Mouse (Mus musculus): Measurements from ENCODE around the gene Myo3a. TPM values are rescaled to one million over a fixed set of nuclear protein-coding genes. Genes with fewer than 3 reads are reported as not detected.

Myo3a gene
- polyA plus RNA-seq, 1 experiment from 2014 or later: not detected

DNA sequence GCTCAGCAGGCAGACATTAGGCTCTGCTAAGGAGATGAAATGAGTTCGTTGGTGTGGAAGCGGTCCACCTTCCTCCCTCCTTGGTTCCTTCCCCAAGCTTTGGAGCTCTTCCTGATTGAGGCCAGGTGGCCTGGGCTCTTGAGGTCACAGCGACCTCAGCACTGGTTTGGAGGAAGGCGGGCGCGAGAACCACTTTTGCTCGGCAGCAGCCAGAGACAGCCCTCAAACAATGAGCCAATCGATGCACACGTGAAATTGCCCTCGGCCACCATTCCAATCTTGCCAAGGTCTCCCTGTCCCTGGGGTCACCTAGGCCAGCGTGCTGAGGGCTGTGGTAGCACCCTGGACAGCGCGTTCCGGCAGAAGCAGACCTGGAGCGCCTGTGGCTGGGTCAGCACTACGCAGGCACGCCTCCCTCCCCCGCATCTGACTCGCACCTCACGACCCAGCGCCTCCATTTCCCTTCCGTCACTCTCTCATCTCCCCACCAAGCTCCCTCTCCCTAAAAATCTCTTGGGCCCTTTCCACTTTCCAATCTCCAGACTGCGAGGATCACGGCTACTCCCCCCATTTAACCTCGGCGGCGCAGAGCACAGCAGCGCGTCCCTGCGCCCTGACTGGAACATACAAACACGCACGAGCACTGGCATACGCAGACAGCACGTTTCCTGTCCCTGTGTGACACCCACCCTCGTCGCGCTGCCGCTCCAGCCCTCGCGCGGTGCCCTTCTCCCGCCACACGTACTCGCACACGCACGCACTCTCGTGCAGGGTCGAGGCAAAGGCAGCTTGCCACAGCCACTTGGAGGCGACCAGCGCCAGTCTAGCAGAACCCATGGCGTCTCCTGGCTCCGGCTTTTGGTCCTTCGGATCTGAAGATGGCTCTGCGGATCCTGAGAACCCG lies 394.8 kb downstream of the Myo3a start, which contains the start of gene Gad2:
TSS of gene Gad2 (plus strand) at position 378 of the 904 bp plus-strand sequence.
- Histone ChIP-seq H3K4me1 (peaks cover 42% of the 10 kb centered on the region), H3K27me3 (replicated peaks) (peaks cover 51% of the 10 kb centered on the region), H3K9me3 (replicated peaks) (no peaks in the 10 kb centered on the region), H3K9ac (replicated peaks) (peak within 1 kb of the TSS; percentile 56), H3K4me3 (replicated peaks) (peak within 1 kb of the TSS; percentile 52), H3K4me2 (peak within 1 kb of the TSS; percentile 79), H3K27ac (replicated peaks) (peak within 1 kb of the TSS; percentile 93), H3K36me3 (no peaks in the 10 kb centered on the region)
- under 1% methylated on average over 55 of the region's 55 CpGs for WGBS
- ATAC-seq (ENCODE audit: low FRiP score): peak; percentile 78

DNA sequence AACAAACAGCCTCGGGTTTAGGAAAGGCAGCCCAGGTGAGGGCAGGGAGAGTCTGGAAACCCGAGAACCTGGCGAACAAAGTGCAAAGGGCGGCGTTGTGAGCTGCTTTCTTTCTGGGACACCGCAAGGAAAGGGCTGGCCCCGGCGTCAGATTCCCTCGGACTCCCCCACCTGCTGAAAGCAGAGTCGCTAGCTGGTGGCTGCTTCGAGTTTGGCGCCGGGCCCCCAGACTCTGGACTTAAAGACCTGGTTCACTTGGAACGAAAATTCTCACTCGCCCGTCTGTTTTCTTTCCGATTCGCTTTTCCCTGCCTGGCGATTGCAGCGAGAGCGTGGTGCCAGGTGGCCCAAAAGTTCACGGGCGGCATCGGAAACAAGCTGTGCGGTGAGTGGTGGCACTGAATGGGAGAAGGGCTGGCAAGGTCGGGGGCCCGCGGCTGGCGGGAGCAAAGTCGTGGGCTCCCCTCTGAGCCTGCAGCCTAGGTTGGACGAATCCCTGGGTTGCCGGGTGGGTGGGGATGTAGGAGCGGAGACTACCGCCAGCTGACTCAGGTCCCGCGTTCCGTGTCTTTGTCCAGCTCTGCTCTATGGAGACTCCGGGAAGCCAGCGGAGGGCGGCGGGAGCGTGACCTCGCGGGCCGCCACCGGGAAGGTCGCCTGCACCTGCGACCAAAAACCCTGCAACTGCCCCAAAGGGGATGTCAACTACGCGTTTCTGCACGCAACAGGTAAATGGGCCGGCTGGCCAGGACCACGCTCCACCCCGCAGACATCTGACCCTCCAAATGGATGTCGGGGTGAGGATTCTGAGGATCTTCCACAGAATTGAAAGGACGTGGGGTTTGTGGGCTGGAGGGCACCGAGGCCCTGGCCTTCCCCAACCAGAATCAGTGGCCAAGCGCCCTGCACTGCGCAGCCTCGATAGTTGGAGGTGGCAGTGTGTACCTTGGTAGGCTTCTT lies 396.1 kb downstream of the Myo3a start:
- Histone ChIP-seq H3K27me3 (replicated peaks) (peaks cover 54% of the 10 kb centered on the region), H3K4me1 (peaks cover 42% of the 10 kb centered on the region), H3K4me3 (replicated peaks) (peak overlapping the region; percentile 52), H3K9ac (replicated peaks) (peak overlapping the region; percentile 56), H3K4me2 (peak overlapping the region; percentile 79), H3K36me3 (no peaks in the 10 kb centered on the region), H3K27ac (replicated peaks) (peak overlapping the region; percentile 93), H3K9me3 (replicated peaks) (no peaks in the 10 kb centered on the region)
- WGBS: under 1% methylated on average over 60 of the region's 60 CpGs
- ATAC-seq (ENCODE audit: low FRiP score): no peak

DNA sequence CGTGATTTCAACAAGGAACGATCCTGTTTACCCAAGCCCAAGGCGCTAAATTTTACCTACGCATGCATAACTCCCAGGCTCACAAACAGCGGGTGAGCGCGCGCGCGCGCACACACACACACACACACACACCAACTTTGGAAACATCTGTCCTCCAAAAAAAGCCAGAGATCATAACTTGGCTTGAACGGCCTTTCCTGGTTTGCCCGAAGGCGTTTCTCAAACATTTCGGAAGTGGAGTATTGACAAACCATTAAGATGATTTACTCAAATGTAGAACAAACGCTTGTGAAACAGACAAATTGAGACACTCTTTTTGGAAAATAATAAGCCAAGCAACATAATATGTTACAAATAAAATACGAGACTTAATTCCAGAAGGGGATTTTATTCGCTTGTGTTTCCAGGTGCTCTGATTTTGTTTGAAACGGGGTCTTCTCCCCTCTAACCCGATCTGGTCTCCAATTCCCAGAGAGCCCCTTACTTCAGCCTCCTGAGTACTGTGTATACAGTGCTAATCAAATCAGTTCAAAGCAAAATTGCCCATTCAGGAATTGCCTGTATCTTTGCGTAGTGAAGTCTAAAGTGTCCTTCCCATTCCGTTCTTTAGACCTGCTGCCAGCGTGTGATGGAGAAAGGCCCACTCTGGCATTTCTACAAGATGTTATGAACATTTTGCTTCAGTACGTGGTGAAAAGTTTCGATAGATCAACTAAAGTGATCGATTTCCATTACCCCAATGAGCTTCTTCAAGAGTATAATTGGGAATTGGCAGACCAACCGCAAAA lies 397.1 kb downstream of the Myo3a start:
- Histone ChIP-seq H3K4me2 (peak overlapping the region; percentile 79), H3K36me3 (no peaks in the 10 kb centered on the region), H3K4me3 (replicated peaks) (peak overlapping the region; percentile 52), H3K4me1 (peaks cover 40% of the 10 kb centered on the region), H3K27ac (replicated peaks) (peak overlapping the region; percentile 93), H3K9me3 (replicated peaks) (no peaks in the 10 kb centered on the region), H3K27me3 (replicated peaks) (peaks cover 47% of the 10 kb centered on the region), H3K9ac (replicated peaks) (peak overlapping the region; percentile 56)
- no peak for ATAC-seq (ENCODE audit: low FRiP score)
- 2% methylated on average over 27 of the region's 27 CpGs for WGBS

DNA sequence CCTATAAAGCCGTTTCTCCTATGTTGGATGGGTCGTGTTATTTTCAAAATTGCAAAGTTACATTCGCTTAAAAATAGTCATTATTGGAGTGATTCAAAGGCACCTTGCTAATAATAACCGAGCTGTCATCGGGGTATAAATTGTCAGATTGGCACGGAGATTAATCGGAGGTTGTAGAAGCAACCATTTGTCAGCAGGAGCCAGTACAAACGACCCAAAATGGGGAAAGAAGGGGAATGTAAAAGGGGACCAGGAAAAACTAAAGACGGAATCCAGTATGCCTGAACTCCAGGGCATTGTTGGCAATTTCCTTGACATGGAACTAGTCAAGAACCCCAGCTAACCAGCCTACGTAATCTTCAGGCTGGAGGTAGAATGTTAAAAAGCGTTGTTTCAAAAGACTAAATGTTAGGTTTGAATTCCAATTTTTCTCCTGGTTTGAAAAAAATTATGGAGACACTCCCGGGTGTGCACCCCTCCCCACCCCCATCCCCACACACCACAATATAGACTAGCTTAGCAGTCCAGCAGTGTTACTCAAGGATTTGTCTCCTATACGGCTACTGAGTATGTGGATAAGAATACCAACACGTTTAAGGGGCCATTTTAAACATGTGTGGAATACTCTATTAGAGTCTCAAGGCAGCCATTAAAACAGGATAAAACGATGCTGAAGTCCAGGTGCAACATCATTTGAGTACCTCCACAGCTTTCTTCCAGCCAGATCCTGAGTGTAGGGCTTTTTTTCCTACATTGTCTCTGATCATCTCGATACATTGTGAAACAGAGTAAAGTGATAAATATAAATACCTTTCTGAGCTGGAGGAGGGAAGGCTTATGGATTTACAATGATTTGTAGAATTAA lies 398.0 kb downstream of the Myo3a start:
- Histone ChIP-seq H3K4me1 (peaks cover 33% of the 10 kb centered on the region), H3K9me3 (replicated peaks) (no peaks in the 10 kb centered on the region), H3K9ac (replicated peaks) (peak overlapping the region; percentile 17; the same call in 1 of the 2 replicates), H3K4me3 (replicated peaks) (peak overlapping the region; percentile 52), H3K27ac (replicated peaks) (peak overlapping the region; percentile 93), H3K4me2 (peak overlapping the region; percentile 79), H3K27me3 (replicated peaks) (peaks cover 44% of the 10 kb centered on the region), H3K36me3 (no peaks in the 10 kb centered on the region)
- no peak for ATAC-seq (ENCODE audit: low FRiP score)
- WGBS: 4% methylated on average over 16 of the region's 16 CpGs

DNA sequence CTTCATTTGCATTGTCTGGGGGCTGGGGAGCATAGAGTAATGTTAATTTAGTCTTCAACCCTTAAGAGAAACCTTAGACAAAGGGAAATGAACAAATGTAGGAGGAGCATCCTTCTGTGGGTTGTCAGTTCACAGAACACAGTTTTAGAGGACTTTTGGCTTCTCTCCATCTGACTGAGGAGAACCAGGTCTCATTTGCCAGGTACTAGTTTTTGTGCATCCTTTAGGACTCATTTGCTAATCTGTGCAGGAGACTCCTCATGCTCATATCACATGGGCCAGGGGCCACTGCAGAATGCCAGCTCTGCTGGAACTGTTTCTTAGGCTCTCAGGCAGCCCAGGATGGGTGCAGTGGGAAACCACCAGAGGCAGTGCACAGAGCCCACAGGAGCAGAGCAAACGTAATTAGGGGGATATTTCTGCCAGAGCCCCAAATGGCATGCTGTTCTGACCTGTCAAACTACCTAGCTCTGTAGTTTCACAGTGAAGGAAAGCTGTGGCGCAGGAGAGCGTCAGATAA lies 399.9 kb downstream of the Myo3a start:
- H3K36me3 ChIP-seq: no peaks in the 10 kb centered on the region
- H3K9me3 ChIP-seq (replicated peaks): no peaks in the 10 kb centered on the region
- ATAC-seq (ENCODE audit: low FRiP score): no peak
- H3K27me3 ChIP-seq (replicated peaks): peaks cover 32% of the 10 kb centered on the region
- H3K4me2 ChIP-seq: peak overlapping the region; percentile 79
- H3K27ac ChIP-seq (replicated peaks): peak overlapping the region; percentile 66
- WGBS: 23% methylated on average over 3 of the region's 3 CpGs
- peaks cover 17% of the 10 kb centered on the region for H3K4me1 ChIP-seq
- peak overlapping the region; percentile 7 for H3K4me3 ChIP-seq (replicated peaks)
- no peak overlapping the region for H3K9ac ChIP-seq (replicated peaks)

DNA sequence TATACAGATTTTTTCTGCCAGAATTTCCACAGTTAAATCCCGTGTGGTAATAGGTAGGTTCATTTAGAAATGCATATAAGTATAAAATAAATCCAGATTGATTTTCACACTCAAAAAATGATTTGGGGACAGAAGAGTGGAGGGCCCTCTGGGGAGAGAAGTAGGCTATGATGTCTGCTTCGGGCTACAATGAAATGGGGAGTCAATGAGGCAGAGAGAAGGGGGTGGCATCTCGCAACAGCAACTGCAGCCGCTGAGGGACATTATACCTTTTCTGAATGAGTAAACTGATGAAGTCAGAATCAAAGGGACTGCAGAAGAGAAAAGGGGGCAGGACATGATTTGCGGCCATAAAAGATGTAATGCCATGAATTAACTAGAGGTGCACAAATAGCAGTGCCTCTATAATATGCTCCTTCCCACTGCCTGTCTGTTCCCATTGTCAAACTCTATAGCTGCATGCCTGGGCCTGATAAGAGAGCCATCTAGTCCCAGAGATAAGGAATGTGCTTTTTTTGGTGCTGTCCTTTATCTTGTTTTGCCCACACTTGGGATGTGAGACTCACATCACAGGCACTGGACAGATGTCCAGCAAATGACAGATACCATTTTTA lies 400.6 kb downstream of the Myo3a start:
- H3K9ac ChIP-seq (replicated peaks): peak overlapping the region; percentile 24; the same call in 1 of the 2 replicates
- H3K9me3 ChIP-seq (replicated peaks): no peaks in the 10 kb centered on the region
- peak; percentile 51; the same call in 1 of the 2 replicates for ATAC-seq (ENCODE audit: low FRiP score)
- peaks cover 29% of the 10 kb centered on the region for H3K27me3 ChIP-seq (replicated peaks)
- peaks cover 10% of the 10 kb centered on the region for H3K4me1 ChIP-seq
- peak overlapping the region; percentile 66 for H3K27ac ChIP-seq (replicated peaks)
- peak overlapping the region; percentile 10 for H3K4me3 ChIP-seq (replicated peaks)
- 14% methylated on average over 5 of the region's 5 CpGs for WGBS
- no peaks in the 10 kb centered on the region for H3K36me3 ChIP-seq
- H3K4me2 ChIP-seq: peak overlapping the region; percentile 79

DNA sequence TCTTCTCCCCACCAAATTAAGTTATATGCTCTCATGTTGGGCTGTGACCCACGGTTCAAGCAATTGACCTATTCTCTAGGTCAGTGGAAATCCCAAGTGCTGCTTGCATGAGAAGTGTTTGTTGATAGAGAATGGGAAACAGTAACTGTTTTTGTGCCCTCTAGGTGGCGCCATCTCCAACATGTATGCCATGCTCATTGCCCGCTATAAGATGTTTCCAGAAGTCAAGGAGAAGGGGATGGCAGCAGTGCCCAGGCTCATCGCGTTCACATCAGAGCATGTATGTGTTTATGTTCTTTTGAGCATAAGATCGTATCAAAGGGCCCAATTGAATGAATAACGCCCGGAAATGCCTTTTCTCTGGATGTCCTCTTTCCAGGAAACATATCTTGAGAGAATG lies 407.5 kb downstream of the Myo3a start:
- no peaks in the 10 kb centered on the region for H3K27me3 ChIP-seq (replicated peaks)
- no peak overlapping the region for H3K4me3 ChIP-seq (replicated peaks)
- H3K9me3 ChIP-seq (replicated peaks): no peaks in the 10 kb centered on the region
- no peak overlapping the region for H3K9ac ChIP-seq (replicated peaks)
- H3K27ac ChIP-seq (replicated peaks): no peak overlapping the region
- no peaks in the 10 kb centered on the region for H3K4me1 ChIP-seq
- H3K36me3 ChIP-seq: no peaks in the 10 kb centered on the region
- ATAC-seq (ENCODE audit: low FRiP score): no peak
- 46% methylated on average over 8 of the region's 8 CpGs for WGBS
- no peak overlapping the region for H3K4me2 ChIP-seq

DNA sequence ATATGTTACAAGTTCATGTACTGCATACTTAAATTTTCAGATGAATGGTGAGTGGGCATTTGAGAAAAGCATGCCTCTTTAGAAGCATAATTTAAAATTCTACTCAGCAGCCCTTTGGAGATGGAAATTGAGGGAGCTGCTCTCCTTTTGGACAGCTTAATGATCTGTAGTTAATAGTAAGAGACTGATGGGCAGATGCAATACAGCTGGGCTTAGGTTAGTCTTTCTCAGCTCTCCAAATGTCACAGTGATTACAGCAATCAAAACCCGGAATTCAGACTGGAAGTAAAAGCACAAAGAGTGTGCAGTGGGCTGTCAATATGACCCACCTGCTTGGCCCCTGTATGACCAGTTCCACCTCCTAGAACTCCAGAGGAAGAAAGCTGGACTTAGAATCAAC lies 418.8 kb downstream of the Myo3a start:
- Histone ChIP-seq H3K4me1 (no peaks in the 10 kb centered on the region), H3K27ac (replicated peaks) (no peak overlapping the region), H3K36me3 (no peaks in the 10 kb centered on the region), H3K9me3 (replicated peaks) (no peaks in the 10 kb centered on the region), H3K27me3 (replicated peaks) (no peaks in the 10 kb centered on the region), H3K4me3 (replicated peaks) (no peak overlapping the region), H3K9ac (replicated peaks) (no peak overlapping the region), H3K4me2 (no peak overlapping the region)
- no peak for ATAC-seq (ENCODE audit: low FRiP score)
- WGBS: 11% methylated on average over 1 of the region's 1 CpGs

DNA sequence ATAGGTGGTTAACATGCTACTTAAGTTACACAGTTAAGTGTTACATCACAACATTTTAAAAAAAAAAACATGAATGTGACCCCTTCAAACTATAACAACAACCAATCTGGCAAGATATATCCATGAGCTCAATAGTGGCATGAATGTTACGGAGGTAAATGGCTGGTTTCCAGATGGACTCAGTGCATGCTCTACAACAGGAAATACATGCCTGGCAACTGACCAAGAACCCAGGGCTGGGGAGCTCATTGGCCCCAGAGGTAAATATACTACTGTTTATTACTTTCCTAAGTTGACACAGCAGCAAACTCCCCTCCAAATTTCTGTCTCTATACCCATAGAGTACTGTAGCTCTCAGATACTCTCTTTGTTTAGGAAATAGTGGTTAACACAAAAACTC lies 421.1 kb downstream of the Myo3a start:
- no peak overlapping the region for H3K27ac ChIP-seq (replicated peaks)
- H3K4me2 ChIP-seq: no peak overlapping the region
- H3K4me1 ChIP-seq: no peaks in the 10 kb centered on the region
- ATAC-seq (ENCODE audit: low FRiP score): no peak
- no peaks in the 10 kb centered on the region for H3K36me3 ChIP-seq
- no peak overlapping the region for H3K4me3 ChIP-seq (replicated peaks)
- H3K9ac ChIP-seq (replicated peaks): no peak overlapping the region
- H3K9me3 ChIP-seq (replicated peaks): no peaks in the 10 kb centered on the region
- H3K27me3 ChIP-seq (replicated peaks): no peaks in the 10 kb centered on the region
- WGBS: 65% methylated on average over 1 of the region's 1 CpGs

DNA sequence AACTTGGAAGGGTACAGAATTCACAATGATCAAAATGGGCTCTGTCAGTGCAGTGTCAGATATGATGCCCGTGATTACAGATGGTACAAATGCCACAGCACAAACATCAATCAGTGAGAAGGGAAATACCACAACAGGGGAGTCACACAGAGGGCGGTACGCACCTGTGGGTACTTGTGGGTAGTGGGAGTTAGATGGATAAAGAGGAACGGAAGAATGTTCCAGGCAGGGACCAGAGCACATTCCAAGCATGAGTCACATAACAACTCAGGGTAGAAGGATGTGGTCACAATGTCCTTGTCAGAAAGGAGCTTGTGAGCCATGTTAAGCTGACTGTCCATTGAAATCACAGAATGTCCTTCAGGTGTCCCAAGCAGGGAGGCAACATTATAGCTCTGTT lies 424.5 kb downstream of the Myo3a start:
- no peak for ATAC-seq (ENCODE audit: low FRiP score)
- no peaks in the 10 kb centered on the region for H3K36me3 ChIP-seq
- H3K9ac ChIP-seq (replicated peaks): no peak overlapping the region
- no peaks in the 10 kb centered on the region for H3K4me1 ChIP-seq
- H3K27me3 ChIP-seq (replicated peaks): no peaks in the 10 kb centered on the region
- no peak overlapping the region for H3K4me3 ChIP-seq (replicated peaks)
- no peak overlapping the region for H3K4me2 ChIP-seq
- 89% methylated on average over 4 of the region's 4 CpGs for WGBS
- H3K9me3 ChIP-seq (replicated peaks): no peaks in the 10 kb centered on the region
- no peak overlapping the region for H3K27ac ChIP-seq (replicated peaks)

Data from neural tube, embryonic 15.5 days (tissue).